Mouse (Mus musculus) kidney, embryonic 14.5 days (tissue): ENCODE data around the gene Svs6. TPM values are rescaled to one million over a fixed set of nuclear protein-coding genes. Genes with fewer than 3 reads are reported as not detected.

ENCODE experiments used
- ATAC-seq: fragments of 200-750 bp; cut with Nextera tagmentation; 2 replicates; pipeline ENCODE4 v1.8.0; 2017; ENCODE audit warnings: moderate number of reproducible peaks, mild to moderate bottlenecking, moderate TSS enrichment, moderate library complexity; ENCODE audit not compliant: low FRiP score, low TSS enrichment
- H3K27ac ChIP-seq: fragments of 300-500 bp; sonication (generic); 2 replicates; pipeline ENCODE4 v1.5.1; 2014; ENCODE audit warnings: low read depth, mild to moderate bottlenecking, low read length, moderate library complexity, mixed read lengths
- H3K27me3 ChIP-seq: fragments of 300-500 bp; sonication (generic); 2 replicates; pipeline ENCODE4 v1.6.1; 2014; ENCODE audit warnings: mild to moderate bottlenecking, low read length; ENCODE audit not compliant: control insufficient read depth, insufficient read depth
- H3K36me3 ChIP-seq: fragments of 300-500 bp; sonication (generic); 2 replicates; pipeline ENCODE4 v1.6.1; 2014; ENCODE audit warnings: low read length, mixed read lengths; ENCODE audit not compliant: control insufficient read depth, insufficient read depth
- H3K4me1 ChIP-seq: fragments of 300-500 bp; sonication (generic); 2 replicates; pipeline ENCODE4 v1.6.1; 2014; ENCODE audit warnings: low read length, mixed read lengths; ENCODE audit not compliant: control insufficient read depth, insufficient read depth
- H3K4me2 ChIP-seq: fragments of 300-500 bp; sonication (generic); replicated peaks from 2 replicates; pipeline ENCODE4 v1.6.1; 2014; ENCODE audit warnings: low read depth, mild to moderate bottlenecking, low read length
- H3K4me3 ChIP-seq: fragments of 300-500 bp; sonication (generic); 2 replicates; pipeline ENCODE4 v1.5.1; 2014; ENCODE audit warnings: mild to moderate bottlenecking, low read length
- H3K9ac ChIP-seq: fragments of 300-500 bp; sonication (generic); 2 replicates; pipeline ENCODE4 v1.6.1; 2014; ENCODE audit warnings: low read depth, mild to moderate bottlenecking, low read length, moderate library complexity
- H3K9me3 ChIP-seq: fragments of 300-500 bp; sonication (generic); 2 replicates; pipeline ENCODE4 v1.6.1; 2016; ENCODE audit warnings: low read length; ENCODE audit not compliant: control insufficient read depth
- WGBS: fragments of 180-500 bp; shearing (Covaris S2); extraction: QIAGEN DNeasy Blood & Tissue Kit; methylation state at CpG from one replicate; pipeline ENCODE4 v1.1.7; 2014; 5-methylcytosine and 5-hydroxymethylcytosine counted together
- polyA plus RNA-seq: library from polyadenylated mRNA; unstranded; fragments of >200 nt; fragmentation: Nextera tagmentation; extraction: Ambion mirVana; gene quantifications from 2 replicates; pipeline ENCODE4 v1.2.1, GENCODE M21; 2014

The Svs6 gene
- polyA plus RNA-seq, 1 experiment from 2014 or later, result not detected

GRCm38 (mm10) chr2:164348980-164349379 lies 32.4 kb downstream of the Svs6 start:
- Histone ChIP-seq H3K27me3 (no peaks in the 10 kb centered on the region), H3K9ac (no peak overlapping the region), H3K4me2 (no peak overlapping the region), H3K36me3 (no peaks in the 10 kb centered on the region), H3K27ac (no peak overlapping the region), H3K4me1 (no peaks in the 10 kb centered on the region), H3K4me3 (no peak overlapping the region), H3K9me3 (no peaks in the 10 kb centered on the region)
- WGBS, result 91% methylated on average over 3 of the region's 3 CpGs
- ATAC-seq, result no peak

GRCm38 (mm10) chr2:164352697-164353096 lies 36.1 kb downstream of the Svs6 start:
- H3K36me3 ChIP-seq, result no peaks in the 10 kb centered on the region
- WGBS, result 92% methylated on average over 3 of the region's 3 CpGs
- no peak for ATAC-seq
- no peaks in the 10 kb centered on the region for H3K4me1 ChIP-seq
- no peak overlapping the region for H3K9ac ChIP-seq
- H3K27me3 ChIP-seq, result no peaks in the 10 kb centered on the region
- no peak overlapping the region for H3K27ac ChIP-seq
- no peak overlapping the region for H3K4me3 ChIP-seq
- no peaks in the 10 kb centered on the region for H3K9me3 ChIP-seq
- H3K4me2 ChIP-seq, result no peak overlapping the region

GRCm38 (mm10) chr2:164353356-164353755 lies 36.8 kb downstream of the Svs6 start:
- no peak for ATAC-seq
- no peak overlapping the region for H3K4me3 ChIP-seq
- no peak overlapping the region for H3K9ac ChIP-seq
- H3K9me3 ChIP-seq, result no peaks in the 10 kb centered on the region
- H3K27ac ChIP-seq, result no peak overlapping the region
- no peaks in the 10 kb centered on the region for H3K36me3 ChIP-seq
- no peaks in the 10 kb centered on the region for H3K4me1 ChIP-seq
- H3K27me3 ChIP-seq, result no peaks in the 10 kb centered on the region
- H3K4me2 ChIP-seq, result no peak overlapping the region
- WGBS, result 86% methylated on average over 11 of the region's 11 CpGs

GRCm38 (mm10) chr2:164356177-164356967 lies 39.8 kb downstream of the Svs6 start:
- Histone ChIP-seq H3K9me3 (no peaks in the 10 kb centered on the region), H3K4me2 (no peak overlapping the region), H3K9ac (no peak overlapping the region), H3K27ac (no peak overlapping the region), H3K4me1 (no peaks in the 10 kb centered on the region), H3K36me3 (no peaks in the 10 kb centered on the region), H3K4me3 (no peak overlapping the region), H3K27me3 (no peaks in the 10 kb centered on the region)
- WGBS, result 72% methylated on average over 11 of the region's 11 CpGs
- ATAC-seq, result no peak

GRCm38 (mm10) chr2:164358373-164358772 lies 41.8 kb downstream of the Svs6 start:
- ATAC-seq, result no peak
- Histone ChIP-seq H3K4me1 (no peaks in the 10 kb centered on the region), H3K27me3 (no peaks in the 10 kb centered on the region), H3K9ac (no peak overlapping the region), H3K36me3 (no peaks in the 10 kb centered on the region), H3K4me2 (no peak overlapping the region), H3K9me3 (no peaks in the 10 kb centered on the region), H3K27ac (no peak overlapping the region), H3K4me3 (no peak overlapping the region)
- whole genome bisulfite sequencing, result 85% methylated on average over 3 of the region's 3 CpGs

GRCm38 (mm10) chr2:164359031-164359430 lies 42.5 kb downstream of the Svs6 start:
- no peak for ATAC-seq
- H3K4me2 ChIP-seq, result no peak overlapping the region
- H3K9ac ChIP-seq, result no peak overlapping the region
- no peaks in the 10 kb centered on the region for H3K9me3 ChIP-seq
- H3K4me3 ChIP-seq, result no peak overlapping the region
- H3K27ac ChIP-seq, result no peak overlapping the region
- H3K4me1 ChIP-seq, result no peaks in the 10 kb centered on the region
- 83% methylated on average over 5 of the region's 5 CpGs for WGBS
- H3K36me3 ChIP-seq, result no peaks in the 10 kb centered on the region
- no peaks in the 10 kb centered on the region for H3K27me3 ChIP-seq

GRCm38 (mm10) chr2:164359668-164360067 lies 43.1 kb downstream of the Svs6 start:
- WGBS, result 85% methylated on average over 5 of the region's 5 CpGs
- no peaks in the 10 kb centered on the region for H3K4me1 ChIP-seq
- H3K27ac ChIP-seq, result no peak overlapping the region
- H3K4me3 ChIP-seq, result no peak overlapping the region
- H3K9ac ChIP-seq, result no peak overlapping the region
- H3K9me3 ChIP-seq, result no peaks in the 10 kb centered on the region
- no peak overlapping the region for H3K4me2 ChIP-seq
- ATAC-seq, result no peak
- H3K27me3 ChIP-seq, result no peaks in the 10 kb centered on the region
- no peaks in the 10 kb centered on the region for H3K36me3 ChIP-seq

- Histone ChIP-seq H3K4me3 (no peak overlapping the region), H3K9ac (no peak overlapping the region), H3K9me3 (no peaks in the 10 kb centered on the region), H3K36me3 (no peaks in the 10 kb centered on the region), H3K4me1 (no peaks in the 10 kb centered on the region), H3K27ac (no peak overlapping the region), H3K4me2 (no peak overlapping the region), H3K27me3 (no peaks in the 10 kb centered on the region)
- WGBS, result 30% methylated on average over 13 of the region's 13 CpGs
- ATAC-seq, result no peak
These were observed 44.6 kb downstream of the Svs6 start for GRCm38 (mm10) chr2:164360974-164361657.

- Histone ChIP-seq H3K4me3 (no peak overlapping the region), H3K27ac (no peak overlapping the region), H3K36me3 (no peaks in the 10 kb centered on the region), H3K4me2 (no peak overlapping the region), H3K27me3 (no peaks in the 10 kb centered on the region), H3K9me3 (no peaks in the 10 kb centered on the region), H3K9ac (no peak overlapping the region), H3K4me1 (no peaks in the 10 kb centered on the region)
- no peak for ATAC-seq
- 67% methylated on average over 3 of the region's 3 CpGs for WGBS
These were observed 50.4 kb downstream of the Svs6 start for GRCm38 (mm10) chr2:164366947-164367346.
